14 mouse cellular contexts compared by ENCODE assay signal in the genomic region with DNA sequence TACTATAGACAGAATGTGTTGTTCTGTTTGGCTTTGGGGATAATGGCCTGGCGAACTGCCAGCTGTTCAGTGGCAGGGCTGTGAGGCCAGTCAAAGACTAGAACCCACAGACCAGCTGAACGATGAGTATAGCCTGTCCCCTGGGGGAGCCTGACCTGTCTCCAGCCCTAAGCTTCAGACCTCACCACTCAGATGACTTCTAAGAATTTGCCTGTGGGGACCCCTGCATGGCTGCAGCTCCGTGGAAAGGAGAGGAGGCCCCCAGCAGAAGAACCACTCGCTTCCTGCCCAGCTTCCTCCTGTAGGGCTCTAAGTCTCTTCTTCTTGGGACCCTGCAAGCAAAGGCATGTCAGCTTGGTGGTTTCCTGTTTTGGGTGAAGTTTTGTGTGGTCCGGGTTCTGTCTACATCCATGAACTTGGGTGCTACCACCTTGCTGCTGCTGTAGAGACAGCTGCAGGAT. TPM values are rescaled to one million over a fixed set of nuclear protein-coding genes. Genes with fewer than 3 reads are reported as not detected.
DNase-seq lines count a peak whose midpoint lies in the region; ATAC-seq and TF ChIP-seq lines count a peak whose summit lies in the region.
"Had no signal": no experiment of that assay in that cellular context is flagged by ENCODE, and none has a peak within 500 bp of the region (broad histone marks: within the 10 kb centered on the region; RNA-seq: fewer than 3 reads in every experiment).

No protein-coding gene starts in this region.

- TF ChIP-seq CTCF in lung, adult 2 months (IDR thresholded peaks at IDR 0.05; ENCODE audit: insufficient read depth, low read length) = no peak

- H3K9ac ChIP-seq in heart, embryonic 16.5 days (ENCODE audit: low read length) = no peak overlapping the region

- peak overlapping the region; percentile 53 for H3K27ac ChIP-seq in heart, embryonic 16.5 days (ENCODE audit: low read length)

- no peaks in the 10 kb centered on the region for H3K27me3 ChIP-seq in heart, embryonic 16.5 days (ENCODE audit: control insufficient read depth, insufficient read depth, low read length)

- DNase-seq in heart, postnatal 25 days (ENCODE audit: low spot score) = no peak
- peak; percentile 56 to 59 for DNase-seq in B cell, adult 2 months
- peak; percentile 45 to 58 for DNase-seq in natural killer cell, adult 2 months (ENCODE audit: low spot score in 2 of 2)
- no peak for DNase-seq in lung, adult 2 months
- no peak for DNase-seq in layer of hippocampus, adult 9-10 months (ENCODE audit: low spot score)
- DNase-seq: kidney, adult 18-20 months; lung, adult 18-20 months had no signal

- WGBS in heart, embryonic 16.5 days = 52% methylated on average over 5 of the region's 5 CpGs
- 51% methylated on average over 5 of the region's 5 CpGs for WGBS in lung, adult 2 months

- H3K4me1 ChIP-seq in heart, embryonic 16.5 days (ENCODE audit: control insufficient read depth, insufficient read depth, low read length) = peaks cover 6% of the 10 kb centered on the region; the same call in 1 of the 2 replicates
- H3K4me1 ChIP-seq in lung, adult 2 months (ENCODE audit: control insufficient read depth, insufficient read depth, low read length) = peaks cover 20% of the 10 kb centered on the region

- intact Hi-C loops in heart, postnatal 25 days (cut with DNase I) = no loop called here

- no peak overlapping the region for H3K4me2 ChIP-seq in heart, embryonic 16.5 days (ENCODE audit: low read depth, low read length)

- ATAC-seq in heart, embryonic 16.5 days (replicated peaks; ENCODE audit: extremely low read depth, insufficient read depth, low FRiP score) = no peak
- ATAC-seq in activated CD4-positive, CD25-positive, alpha-beta regulatory T cell, adult 4 months = peak; percentile 62
- no peak; the same call in 1 of the 2 replicates for ATAC-seq in megakaryocyte progenitor cell, adult 5-6 weeks (replicated peaks; ENCODE audit: poor library complexity)
- ATAC-seq: midbrain, embryonic 16.5 days had no signal

- no peak for TF ChIP-seq POLR2A in lung, adult 2 months (IDR thresholded peaks at IDR 0.05; ENCODE audit: borderline replicate concordance, extremely low read depth, low read depth, low read length)

- no peaks in the 10 kb centered on the region for H3K9me3 ChIP-seq in heart, embryonic 16.5 days (replicated peaks; ENCODE audit: control insufficient read depth, low read length)

- H3K36me3 ChIP-seq in heart, embryonic 16.5 days (ENCODE audit: control insufficient read depth, insufficient read depth) = no peaks in the 10 kb centered on the region
- H3K36me3 ChIP-seq: G1E had no signal

- no peak overlapping the region for H3K4me3 ChIP-seq in heart, embryonic 16.5 days (ENCODE audit: low read length)
- no peak overlapping the region for H3K4me3 ChIP-seq in lung, adult 2 months (replicated peaks; ENCODE audit: extremely low read depth, low read depth, low read length)

RNA-seq across cellular contexts. Expression of a gene that starts 24.0 kb away (rescaled TPM):
- polyA plus RNA-seq in heart, embryonic 16.5 days (2015; fragmentation: Nextera tagmentation; extraction: Ambion mirVana) = 3.3 and 4.0 TPM in 2 replicates
- total RNA-seq in heart, postnatal 25 days (2021) = 10 to 100 TPM; 20.2 to 23.5 TPM
- 100 to 1,000 TPM; 182 to 186 TPM for polyA plus RNA-seq in activated CD4-positive, CD25-positive, alpha-beta regulatory T cell, adult 4 months (2017; shearing (Covaris generic))
- 43.4 and 55.3 TPM in 2 replicates for total RNA-seq in megakaryocyte progenitor cell, adult 5-6 weeks (2015)
- total RNA-seq in megakaryocyte progenitor cell, adult 5-6 weeks (2017) = 119 and 123 TPM in 2 replicates
- polyA plus RNA-seq in lung, adult 2 months (2012; rRNA removed) = 87.9 and 105 TPM in 2 replicates

RNA-seq across cellular contexts. Expression of a gene that starts 28.9 kb away (rescaled TPM):
- polyA plus RNA-seq in heart, embryonic 16.5 days (2015; fragmentation: Nextera tagmentation; extraction: Ambion mirVana) = 0.24 and 0.28 TPM in 2 replicates
- total RNA-seq in heart, postnatal 25 days (2021) = not detected
- under 1 TPM in 1 of 2 experiments, not detected in 1; 0.84 TPM for polyA plus RNA-seq in activated CD4-positive, CD25-positive, alpha-beta regulatory T cell, adult 4 months (2017; shearing (Covaris generic))
- 0.29 TPM in 1 of 2 replicates, not detected in the other for total RNA-seq in megakaryocyte progenitor cell, adult 5-6 weeks (2015)
- total RNA-seq in megakaryocyte progenitor cell, adult 5-6 weeks (2017) = not detected in 2 replicates
- polyA plus RNA-seq in lung, adult 2 months (2012; rRNA removed) = 0.33 and 1.2 TPM in 2 replicates
- total RNA-seq: adrenal gland, postnatal 10 days; G1E; left cerebral cortex, adult 18-20 months had no signal
- polyA plus RNA-seq: G1E had no signal

Comparison
In these comparisons a context has a peak if more than half of its experiments do, and no peak if none do; other contexts are left out.
1. DNase-seq: peak in B cell, adult 2 months (2 of 2) and natural killer cell, adult 2 months (2 of 2); none in heart, postnatal 25 days (single experiment), lung, adult 2 months (single experiment) and layer of hippocampus, adult 9-10 months (single experiment).
2. RNA of a gene that starts 24.0 kb away (polyA plus RNA-seq): 182 to 186 TPM in activated CD4-positive, CD25-positive, alpha-beta regulatory T cell, adult 4 months and 87.9 to 105 TPM in lung, adult 2 months; 3.3 to 4.0 TPM in heart, embryonic 16.5 days; every median in the first group is over 10 times any median in the second.